Mouse (Mus musculus): Measurements from ENCODE around the gene Fut2.

Gene Fut2

DNA sequence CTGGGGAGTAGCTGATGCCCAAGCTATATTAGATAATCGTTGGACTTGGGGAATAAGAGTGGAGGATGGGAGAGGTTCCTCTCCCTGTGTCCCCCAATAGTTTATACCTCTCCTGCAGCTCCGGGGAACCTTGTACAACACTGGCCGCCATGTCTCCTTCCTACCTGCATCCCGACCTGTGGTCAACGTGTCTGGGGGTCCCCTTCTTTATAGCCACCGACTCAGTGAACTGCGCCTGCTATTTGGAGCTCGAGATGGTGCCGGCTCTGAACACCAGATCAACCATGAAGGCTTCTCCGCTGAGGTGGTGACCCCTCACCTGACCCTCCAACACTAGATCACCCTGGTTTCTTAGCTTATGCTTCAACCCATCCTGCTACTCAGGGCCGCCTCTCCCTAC lies 36.1 kb upstream of the Fut2 start:
- peak in 1 of 2 experiments; percentile 13 for DNase-seq

DNA sequence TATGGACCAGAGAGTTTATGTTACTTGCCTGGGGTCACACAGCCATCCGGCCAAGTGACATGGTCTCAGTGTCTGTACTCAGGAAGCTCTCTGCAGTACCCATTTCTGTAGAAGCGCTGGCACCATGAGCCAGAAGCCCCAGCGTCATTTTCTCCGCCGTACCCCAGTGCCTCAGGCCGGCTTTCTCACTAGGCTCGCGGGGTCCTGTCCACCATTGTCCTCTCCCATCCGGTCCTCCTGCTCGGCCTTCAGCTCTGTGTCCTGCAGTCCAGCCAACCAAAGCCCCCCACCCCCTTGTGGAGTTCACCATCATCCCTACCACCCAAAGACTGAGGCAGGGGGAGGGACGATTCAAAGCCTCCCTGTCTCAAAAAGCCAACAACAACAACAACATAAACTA lies 35.4 kb upstream of the Fut2 start:
- peak in 1 of 2 experiments; percentile 17 for DNase-seq

DNA sequence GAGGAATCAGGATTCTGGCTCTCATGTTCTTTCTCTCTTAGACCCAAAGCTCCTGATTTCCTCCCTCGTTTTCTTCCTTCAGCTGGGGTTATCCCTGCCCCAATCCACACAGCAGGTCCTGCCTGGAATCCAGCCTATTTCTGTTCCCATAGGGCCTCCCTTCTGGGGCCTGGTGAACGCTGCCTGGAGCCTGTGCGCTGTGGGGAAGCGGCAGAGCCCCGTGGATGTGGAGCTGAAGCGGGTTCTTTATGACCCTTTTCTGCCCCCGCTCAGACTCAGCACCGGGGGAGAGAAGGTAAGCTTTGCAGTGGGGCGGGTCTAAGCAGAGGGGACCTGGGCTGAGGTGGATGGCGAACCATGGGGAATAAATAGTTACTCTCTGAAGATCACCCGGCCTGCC lies 34.9 kb upstream of the Fut2 start:
- DNase-seq, result peak in 1 of 2 experiments; percentile 22

DNA sequence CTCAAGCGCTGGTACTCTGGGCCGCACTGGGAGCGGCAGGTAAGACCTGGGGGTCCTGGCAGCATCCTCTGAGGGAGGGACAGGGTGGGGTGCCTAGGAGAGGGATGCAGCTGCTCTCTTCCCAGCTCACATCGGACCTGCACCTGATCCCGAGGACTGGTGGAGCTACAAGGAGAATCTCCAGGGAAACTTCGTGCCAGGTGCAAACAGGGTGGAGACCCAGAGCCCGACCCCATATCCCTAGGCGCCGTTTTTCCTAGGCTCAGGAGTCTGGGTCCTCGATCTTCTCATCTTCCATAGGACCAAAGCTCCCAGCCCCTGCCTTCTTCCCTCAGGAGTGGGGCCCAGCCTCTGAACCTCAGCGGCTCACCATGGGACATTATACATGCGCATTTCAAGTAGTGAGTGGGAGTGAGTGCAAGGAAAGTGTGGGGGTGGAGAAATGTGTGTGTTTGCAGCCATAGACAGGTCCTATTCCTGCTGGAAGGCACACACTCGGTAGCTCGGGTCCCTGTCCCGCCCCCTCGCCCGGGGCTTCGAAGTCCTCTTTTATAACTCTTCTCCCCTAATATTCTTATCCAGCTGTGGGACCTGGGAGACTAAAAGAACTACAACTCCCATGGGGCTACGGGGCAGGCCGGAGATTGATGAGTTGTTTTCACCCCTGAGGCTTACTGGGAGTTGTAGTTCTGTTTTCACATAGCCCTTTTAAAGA lies 34.3 kb upstream of the Fut2 start:
- DNase-seq, result peak; percentile 64 to 70

DNA sequence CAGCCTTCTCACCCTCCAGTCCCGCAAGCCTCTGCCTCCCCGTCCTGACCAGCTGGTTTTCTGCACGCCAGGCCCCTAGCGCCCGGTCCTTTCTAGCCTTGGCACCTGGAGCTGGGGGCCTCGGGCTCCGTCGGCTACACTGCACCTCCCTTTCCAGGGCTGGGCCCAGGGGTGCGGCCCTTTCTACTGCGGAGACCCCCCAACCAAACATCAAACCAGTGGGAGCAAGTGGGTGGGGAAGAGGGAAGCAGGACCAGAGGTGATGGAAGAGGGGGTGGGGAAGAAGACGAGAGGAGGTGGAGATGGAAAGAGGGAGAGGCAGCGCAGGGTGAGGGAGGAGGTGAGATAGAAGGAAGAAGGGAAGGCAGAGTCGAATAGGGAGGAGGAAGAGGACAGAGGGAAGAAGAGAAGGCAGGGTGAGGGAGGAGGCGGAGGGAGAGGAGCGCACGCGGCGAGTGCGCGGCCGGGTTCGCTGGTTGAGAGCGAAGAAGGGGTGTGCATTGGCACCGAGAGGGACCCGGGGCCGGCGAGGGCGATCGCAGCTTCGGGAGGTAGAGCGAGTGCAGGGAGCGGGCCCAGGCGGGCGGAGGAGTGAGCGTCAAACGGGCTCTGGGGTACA lies 33.4 kb upstream of the Fut2 start, which contains the start of gene Car11:
Gene Car11, plus strand, starts transcription at position 321 of the 619 bp plus-strand sequence.
- peak in 1 of 2 experiments; percentile 30 for DNase-seq

DNA sequence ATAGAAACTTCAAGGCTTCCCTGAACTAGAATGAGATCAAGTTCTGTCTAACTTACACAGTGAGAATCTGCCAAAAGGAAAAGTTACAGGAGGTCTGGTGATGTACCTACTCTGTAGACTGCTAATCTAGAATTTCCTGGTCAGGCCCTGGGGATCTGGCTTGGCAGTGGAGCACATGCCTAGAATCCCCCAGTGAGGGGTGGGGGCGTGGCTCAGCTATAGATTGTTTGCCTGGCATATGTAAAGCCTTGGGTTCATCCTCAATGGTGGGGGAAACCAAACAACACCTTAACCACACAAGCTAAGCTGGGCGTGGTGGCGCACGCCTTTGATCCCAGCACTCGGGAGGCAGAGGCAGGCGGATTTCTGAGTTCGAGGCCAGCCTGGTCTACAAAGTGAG lies 31.7 kb upstream of the Fut2 start:
- no peak for DNase-seq

DNA sequence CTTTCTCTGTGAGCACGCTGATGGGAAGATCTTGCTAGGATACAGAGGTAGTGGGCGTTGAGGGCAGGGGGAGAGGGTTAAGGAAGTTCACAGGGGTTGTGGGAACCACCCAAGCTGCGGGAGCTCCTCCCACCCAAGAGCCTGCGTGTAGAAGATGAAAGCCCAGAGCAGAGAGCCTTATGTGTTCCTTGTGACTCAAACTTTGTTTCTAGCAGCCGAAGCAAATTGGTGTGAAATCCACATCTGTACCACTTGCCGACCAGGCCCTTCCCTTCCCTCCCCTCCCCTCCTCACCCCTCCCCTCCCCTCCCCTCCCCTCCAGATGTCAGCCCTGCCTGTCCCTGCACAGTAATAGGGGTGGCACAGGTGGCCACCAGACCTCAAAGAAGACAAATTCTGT lies 28.9 kb upstream of the Fut2 start:
- DNase-seq, result peak in 1 of 2 experiments; percentile 65

DNA sequence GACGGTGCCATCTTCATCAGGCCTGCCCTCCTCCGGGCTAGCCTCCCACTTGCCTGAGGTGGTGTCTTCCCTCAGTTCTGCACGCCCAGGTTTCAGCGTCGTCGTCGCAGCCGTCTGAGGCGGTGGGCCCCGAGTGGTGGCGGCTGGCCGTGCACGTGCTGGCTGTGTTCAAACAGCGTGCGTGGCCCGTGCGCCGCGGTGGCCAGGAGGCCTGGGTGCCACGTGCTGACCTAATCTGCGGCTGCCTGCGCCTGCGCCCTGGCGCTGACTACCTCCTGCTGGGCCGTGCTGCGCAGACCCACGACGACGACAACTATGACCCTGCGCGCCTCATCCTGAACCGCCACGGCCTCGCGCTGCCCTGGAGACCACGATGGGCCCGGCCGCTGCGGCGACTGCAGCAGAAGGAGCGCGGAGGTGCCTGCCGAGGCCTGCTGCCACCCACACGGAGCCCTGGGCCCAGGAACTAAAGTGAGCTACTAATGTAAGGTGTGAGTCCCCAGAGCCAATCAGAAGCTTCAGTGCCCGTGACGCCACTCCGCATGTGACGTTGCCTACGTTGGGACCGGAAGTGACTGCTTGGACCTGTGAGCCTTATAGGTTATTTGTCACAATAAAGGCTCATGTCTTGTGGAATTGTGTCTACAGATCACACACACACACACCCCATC lies 27.9 kb upstream of the Fut2 start, which contains the start of gene Sec1:
Gene Sec1, minus strand, starts transcription at position 482 of the 671 bp plus-strand sequence.
- DNase-seq, result no peak

DNA sequence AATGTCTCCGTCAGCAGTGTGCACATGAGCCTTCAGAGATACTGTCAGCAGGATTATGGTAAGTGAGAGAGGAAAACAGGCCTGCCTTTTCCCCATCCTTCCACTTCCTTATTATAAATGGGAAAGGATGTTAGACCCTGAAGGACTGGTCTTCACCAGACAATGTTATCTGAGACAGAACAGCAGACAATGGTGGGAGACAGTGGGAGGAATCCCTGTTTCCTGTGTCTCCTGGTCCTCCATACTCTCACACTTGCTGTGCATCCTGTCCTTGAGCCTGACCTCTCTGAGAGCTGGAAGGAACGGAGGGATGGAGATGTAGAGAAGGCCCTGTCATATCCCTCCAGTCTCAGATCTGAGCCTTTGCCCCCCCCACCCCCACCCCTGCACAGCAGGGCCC lies 26.2 kb upstream of the Fut2 start:
- no peak for DNase-seq

DNA sequence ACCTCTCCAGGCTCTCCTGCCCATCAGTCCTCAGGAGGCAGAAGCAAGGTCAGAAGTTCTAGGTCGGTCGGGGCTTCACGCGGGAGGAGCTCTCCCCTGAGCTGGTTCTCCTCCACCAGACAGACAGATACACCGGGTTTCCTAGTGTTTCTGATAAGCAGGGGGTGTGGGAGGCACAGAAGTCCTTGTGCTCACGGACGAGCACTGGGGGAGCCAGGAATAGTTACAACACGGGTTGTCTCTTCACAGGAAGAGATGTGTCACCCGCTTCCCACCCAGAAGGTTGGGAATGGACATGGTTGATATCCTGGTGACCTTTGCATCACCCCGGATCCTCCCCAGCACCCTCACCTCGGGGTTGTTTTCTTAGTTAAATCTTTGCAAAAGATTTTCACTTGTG lies 23.6 kb upstream of the Fut2 start:
- no peak for DNase-seq

DNA sequence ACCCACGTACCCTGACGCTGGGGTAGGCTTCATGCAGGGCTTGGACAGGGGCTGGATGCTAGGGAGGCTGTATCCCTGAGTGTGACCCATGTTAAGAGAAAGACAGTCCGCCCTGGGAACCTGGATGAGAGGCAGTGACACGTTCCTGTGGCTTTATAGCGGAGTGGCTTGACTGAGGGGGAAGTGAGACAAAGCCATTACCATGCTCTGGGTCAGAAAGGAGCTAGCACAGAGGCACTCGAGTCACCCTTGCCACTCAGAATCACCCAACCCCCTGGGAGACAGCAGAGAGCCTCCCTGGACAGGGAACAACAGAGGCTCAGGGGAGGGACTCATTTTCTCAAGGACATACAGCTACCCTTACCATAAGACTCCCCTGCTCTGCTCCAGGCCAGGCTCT lies 22.9 kb upstream of the Fut2 start:
- DNase-seq, result no peak

DNA sequence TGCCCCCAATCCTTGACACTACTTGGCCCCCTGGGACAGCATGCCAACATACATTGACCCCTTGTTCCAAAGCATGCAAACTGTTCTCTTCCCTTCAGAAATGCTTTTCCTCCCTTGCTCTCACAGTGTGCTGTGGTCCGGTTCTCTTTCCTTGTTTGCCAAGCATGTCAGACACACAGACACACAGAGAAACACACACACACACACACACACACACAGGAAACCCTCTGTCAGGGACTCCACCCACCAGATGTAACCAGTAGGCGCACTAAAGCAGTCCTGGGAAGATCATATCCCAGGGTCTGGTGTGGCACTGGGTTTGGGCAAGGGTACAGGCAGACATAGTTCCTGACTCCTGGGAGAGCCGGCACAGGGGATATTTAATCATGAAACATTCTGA lies 20.6 kb upstream of the Fut2 start:
- DNase-seq, result no peak

DNA sequence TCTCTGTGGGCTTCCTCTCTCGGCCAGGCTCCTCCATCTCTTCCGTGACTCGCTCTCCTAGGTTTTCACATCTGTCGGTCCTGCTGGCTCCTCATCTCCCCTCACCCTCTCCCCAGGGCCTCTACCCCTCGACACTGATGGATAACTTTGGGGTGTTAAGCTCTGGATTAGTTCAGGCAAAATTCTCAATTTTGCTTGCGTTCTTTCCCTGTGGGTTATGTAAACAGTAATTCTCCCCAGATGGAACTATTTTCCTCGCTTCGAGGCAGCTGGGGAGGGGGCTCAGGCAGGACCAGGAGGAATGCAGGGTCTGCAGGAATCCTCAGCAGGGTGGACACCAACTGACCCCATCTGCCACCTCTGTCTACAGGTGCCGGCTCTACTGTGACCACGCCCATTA lies 19.6 kb upstream of the Fut2 start:
- DNase-seq, result no peak

DNA sequence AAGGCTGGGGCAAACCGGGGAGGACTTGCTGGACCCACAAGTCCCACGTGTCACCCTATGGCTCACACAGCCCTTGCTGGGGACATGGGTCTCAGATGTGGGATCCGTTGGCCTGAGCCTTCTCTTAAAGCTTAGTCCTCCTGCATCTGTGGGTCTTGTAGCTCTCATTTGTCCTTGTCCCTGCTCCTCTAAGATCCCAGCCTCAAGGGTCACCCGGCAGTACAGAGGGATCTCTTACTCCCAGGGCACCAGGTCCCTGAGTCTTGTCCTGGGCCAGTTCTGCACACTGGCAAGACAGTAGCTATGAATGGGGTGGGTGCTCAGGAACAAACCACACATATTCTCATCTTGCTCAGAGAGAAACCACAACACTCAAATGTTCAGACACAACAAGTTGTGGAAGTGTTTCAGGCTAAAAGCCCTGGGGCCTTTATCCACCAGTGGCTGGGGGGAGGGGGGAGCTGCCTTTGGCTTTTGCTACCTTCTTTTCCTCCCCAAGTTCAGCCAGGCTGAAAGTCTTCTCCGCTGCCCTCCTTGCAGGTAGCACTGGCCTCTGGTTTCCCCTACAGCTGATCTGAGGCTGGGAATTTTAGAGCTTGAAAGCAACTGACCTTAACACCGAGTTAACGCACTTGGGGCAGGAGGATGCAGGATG lies 17.3 kb upstream of the Fut2 start, which contains the start of gene Ntn5:
Gene Ntn5, plus strand, starts transcription at position 627 of the 655 bp plus-strand sequence.
- DNase-seq, result no peak

DNA sequence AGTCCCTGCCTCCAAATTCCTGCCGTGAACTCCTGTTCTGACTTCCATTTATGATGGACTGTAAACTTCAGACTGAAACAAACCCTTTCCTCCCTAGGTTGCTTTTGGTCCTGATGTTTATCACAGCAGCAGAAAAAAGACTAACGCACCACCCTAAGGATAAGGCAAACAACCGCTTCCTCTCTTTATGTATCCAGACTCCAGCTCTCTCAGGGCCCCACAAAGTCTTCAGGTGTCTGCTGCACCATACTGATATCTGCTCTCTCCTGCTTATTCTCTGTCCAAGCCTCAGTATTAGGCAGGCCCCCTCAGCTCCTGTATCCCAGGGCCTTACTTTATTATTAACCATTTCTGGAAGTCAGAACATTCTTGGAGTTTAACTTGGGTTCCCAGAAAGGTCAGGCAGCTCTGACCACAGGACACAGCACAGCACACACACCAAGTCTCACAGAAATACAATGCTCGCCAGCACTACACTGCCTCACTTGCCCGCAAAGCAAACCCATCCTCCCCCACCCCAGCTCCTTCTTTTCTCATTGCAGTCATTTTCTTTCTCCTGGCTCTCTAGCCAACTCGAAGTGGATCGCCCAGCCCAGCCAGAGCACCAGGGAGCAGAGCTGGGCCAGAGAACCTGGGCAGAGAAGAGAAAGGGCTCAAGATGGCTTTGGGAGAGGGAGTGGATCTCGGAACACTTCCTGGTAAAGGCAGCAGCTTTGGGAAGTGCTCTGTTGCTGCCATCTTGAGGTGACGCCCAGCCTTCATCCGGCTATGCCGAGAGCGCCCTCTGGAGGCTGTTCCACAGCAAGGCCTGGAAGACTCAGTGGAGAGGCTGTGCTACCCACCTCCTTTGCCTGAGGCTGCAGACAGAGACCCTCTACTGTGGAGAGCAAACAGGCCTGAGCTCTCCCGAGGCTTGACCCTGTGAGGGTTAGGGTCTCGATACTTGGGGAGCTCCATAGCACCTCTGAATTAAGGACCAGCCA lies 16.2 kb upstream of the Fut2 start:
- peak; percentile 81 to 83 for DNase-seq

DNA sequence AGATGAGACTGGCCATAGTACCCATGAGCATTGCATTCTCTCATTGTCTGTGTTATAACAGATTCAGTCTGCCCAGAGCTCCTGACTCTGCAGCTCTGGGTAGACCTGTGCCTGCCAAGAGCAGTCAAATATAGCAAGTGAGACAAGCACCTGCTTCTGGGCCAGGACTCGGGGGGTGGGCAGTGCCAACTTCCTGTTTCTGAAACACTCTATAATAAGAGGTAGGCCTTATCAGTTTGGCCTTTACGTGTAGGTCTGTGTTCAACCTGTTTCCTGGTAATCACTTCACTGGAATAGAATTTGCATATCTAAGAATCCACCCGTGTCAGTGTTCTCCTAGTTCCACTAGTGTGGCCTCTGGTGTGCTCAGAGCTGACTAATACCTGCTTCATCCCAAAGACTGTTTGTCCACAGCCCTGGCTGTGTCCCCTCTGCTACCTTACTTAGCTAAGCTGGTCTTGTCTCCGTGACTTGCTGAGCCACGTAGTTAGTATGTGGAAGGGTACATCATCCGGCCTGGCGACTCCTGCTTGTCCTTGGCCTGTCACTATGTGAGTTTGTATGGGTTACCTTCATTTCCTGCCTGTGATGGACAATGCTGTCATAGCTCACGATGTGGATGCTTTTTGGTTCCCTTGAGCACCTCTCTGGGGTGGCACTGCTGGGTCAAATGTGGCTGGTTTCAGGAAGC lies 15.0 kb upstream of the Fut2 start:
- no peak for DNase-seq

DNA sequence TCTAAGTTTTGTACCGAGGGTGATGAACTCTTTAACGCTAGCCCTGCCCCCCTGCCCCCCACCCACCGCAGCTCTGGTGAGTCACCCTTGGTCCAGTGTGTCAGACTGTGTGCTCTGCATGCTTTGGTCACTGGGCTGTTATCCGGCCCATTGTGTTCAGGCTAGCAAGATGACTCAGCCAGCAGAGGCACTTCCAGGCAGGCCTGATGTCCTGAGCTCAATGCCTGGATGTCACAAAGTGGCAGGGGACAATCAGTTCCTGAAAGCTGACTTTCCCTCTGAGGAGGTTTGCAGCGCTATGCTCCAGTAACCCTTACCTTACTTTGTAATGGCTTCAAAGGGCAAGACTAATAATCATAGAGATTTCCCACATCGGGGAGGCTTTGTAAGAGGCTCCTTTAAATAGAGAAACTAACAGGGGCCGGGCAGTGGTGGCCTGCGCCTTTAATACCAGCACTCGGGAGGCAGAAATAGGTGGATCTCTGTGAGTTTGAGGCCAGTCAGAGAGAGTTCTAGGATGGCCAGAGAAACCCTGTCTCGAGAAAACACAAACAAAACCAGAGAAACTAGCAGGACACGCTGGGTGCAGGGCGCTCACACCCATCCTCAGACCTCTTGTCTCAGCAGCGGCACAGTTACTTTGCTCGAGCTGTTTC lies 13.9 kb upstream of the Fut2 start:
- DNase-seq, result no peak

DNA sequence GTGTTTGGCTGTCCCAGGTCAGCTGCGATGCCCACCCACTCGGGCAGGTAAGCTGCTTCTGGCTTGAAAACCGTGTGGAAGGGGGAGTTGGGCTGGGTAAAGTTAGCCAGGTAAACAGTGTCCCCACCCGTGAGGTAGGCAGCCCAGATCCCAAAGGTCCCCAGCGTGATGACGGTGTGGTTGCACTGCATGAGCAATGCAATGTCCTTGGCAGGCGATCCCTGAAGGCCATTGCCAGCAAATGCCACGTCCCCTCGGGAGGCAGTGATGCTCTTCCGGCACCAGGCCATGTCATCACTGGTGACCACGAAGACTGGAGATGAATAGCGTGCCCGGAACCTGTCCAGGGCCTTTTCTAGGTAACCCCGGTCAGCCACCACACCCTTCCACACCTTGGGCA lies 12.3 kb upstream of the Fut2 start:
- DNase-seq, result no peak

DNA sequence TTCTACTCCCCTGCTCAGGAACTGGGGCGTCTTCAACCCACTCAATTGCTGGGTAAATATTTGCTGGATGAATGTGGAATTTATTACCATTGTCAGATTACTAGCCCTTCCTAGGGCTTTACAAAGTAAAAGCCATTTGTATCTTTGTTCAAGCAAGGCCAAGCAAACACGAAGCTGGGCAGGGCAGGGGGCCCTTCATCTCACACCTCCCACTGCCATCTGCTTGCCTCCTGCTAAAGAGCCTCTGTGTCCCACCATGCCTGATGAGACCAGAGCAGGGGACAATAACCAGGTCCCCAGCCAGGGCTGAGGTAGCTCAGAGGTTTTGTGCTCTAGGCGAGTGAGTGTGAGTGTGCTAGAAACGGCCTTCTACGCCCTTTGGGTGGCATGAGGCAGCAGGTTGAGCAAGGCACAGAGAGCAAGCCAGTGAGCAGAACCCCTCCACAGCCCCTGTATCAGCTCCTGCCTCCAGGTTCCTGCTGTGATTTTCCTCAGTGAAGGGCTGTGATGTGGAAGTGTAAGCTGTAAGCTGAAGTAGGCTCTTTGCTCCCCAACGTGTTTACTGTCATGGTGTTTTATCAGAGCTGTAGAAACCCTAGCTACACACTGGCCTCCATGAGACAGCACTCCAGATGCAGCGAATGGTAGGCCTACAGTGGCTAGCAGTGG lies 11.6 kb upstream of the Fut2 start:
- DNase-seq, result no peak

DNA sequence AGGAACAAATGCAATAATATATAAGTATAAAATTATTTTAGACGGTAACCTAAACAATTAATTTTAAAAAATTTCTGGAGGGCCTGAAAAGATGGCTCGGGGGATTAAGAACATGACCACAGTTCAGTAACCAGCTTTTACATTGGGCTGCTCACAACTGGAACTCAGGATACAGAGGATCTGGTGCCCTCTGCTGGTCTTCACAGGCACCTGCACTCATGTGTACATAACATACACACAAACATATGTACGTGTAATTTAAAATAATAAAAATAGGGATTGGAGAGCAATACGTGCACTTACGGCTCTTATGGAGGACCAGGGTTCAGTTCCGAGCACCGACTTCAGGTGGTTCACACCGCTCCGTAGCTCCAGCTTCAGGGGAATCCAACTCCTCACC lies 2.7 kb upstream of the Fut2 start:
- no peak for DNase-seq
